Mouse (Mus musculus) frontal cortex, adult (tissue): ENCODE results near the gene Wipf1.

Source experiments
- ATAC-seq: cut with Nextera tagmentation; 2 replicates; pipeline ENCODE4 v1.9.2; 2017; ENCODE audit warnings: mild to moderate bottlenecking, moderate library complexity, mixed read lengths; ENCODE audit not compliant: low TSS enrichment

The Wipf1 gene

DNA sequence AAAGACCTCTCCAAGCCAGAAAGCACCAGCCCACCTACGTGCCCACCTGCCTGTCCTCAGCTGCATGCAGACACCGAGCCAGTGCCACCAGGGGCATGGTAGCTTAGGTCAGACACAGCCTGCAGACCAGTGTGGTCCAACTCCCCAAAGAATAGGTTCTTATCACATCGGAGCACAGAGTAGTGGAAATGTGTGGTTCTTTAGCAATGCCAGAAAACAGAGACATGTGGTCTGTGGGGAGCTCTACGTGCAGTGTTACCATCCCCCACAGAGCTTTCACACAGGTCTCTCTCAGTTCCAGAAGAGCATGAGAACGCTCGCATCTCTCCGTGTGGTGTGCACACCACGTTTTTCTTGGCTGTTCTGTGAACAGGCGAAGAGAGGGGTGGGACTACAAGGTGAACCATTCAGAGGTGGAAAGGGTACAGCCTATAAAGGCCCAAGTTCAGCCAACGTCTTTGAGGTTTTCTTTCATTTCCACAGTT lies 59.3 kb downstream of the Wipf1 start:
- ATAC-seq: no peak

DNA sequence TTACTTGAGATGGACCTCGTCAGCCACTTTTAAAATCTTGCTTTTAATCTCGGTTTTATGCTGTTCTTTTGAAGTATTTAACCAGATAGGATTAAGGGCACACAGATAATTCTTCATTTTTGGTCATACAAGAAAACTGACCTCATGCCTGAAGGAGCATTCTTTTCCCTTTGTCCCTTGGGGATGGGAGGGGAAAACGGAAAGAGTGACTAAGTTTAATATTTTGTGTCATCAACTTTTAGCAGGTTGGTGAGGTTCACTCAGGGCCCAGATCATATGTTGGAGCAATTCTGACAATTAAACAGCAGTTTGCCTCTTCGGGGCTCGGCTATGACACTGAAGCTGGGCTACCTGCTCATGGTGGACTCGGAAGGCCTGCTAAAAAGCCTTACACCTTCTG lies 60.0 kb downstream of the Wipf1 start:
- ATAC-seq: no peak

DNA sequence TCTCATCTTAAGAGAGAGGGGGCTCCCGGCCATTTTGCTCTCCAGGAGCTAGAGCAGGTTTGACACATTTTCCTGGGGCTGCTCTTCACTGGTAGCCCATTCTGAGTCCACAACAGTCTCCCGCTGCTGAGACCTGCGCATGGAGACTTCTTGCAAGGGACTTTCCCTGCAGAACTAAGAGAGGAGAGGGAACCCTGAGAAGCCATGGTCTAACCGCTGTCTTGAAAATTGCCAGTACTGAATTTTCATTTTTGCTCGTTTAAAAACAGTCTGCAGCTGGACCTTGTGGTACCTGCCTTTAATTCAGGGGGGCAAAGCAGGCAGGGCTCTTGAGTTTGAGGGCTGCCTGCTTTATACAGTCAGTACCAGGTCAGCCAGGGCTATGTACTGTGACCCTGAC lies 60.5 kb downstream of the Wipf1 start:
- no peak for ATAC-seq

DNA sequence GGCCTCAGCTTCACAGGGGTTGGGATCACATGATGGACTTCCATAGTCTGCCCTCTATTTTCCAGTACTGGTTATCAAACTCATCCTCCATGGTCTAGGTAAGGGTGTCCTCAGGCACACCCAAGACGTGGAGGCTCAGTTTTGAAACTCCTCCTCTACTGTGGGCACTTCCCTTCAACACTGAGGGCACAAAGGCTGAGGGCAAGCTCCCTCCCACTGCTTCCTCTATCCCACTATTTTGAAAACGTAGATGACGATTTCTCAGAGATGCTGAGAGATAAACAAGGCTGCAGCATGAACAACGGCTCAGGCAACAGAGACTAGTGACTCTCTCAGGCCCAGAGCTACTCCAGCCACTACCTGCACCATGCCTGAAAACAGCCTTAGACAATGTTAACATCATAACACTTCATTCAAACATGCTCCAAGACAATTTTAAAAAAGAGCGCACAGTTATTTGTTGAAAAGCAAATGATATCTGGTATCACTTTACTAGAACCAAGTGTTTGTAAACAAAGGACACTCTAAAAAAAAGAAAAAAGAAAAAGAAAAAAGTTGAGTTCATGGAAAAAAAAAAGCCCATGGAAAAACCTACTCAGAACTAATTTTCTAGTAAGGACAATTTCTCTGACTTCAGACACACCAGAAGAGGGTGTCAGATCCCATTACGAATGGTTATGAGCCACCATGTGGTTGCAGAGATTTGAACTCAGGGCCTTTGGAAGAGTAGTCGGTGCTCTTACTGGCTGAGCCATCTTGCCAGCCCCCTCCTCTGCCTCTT lies 62.3 kb downstream of the Wipf1 start:
- no peak for ATAC-seq

DNA sequence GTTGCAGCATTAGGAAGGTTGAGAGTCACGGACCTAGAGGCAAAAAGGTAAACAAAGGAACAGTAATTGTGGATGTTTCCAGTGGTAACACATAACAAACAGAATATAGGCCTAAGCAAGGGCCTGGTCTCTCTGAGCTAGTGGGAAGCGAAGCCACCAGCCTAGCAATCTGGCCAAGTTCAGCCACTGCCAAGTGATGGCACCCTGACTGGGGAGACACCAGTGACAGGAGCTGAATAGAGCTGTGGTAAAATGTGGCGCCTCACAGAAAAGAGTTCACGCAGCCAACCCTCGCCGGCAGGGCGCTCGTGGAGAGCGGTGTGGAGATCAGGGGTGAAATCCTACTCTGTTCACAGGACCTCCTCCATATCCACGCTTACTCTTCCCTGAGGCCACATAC lies 63.1 kb downstream of the Wipf1 start:
- ATAC-seq: no peak

DNA sequence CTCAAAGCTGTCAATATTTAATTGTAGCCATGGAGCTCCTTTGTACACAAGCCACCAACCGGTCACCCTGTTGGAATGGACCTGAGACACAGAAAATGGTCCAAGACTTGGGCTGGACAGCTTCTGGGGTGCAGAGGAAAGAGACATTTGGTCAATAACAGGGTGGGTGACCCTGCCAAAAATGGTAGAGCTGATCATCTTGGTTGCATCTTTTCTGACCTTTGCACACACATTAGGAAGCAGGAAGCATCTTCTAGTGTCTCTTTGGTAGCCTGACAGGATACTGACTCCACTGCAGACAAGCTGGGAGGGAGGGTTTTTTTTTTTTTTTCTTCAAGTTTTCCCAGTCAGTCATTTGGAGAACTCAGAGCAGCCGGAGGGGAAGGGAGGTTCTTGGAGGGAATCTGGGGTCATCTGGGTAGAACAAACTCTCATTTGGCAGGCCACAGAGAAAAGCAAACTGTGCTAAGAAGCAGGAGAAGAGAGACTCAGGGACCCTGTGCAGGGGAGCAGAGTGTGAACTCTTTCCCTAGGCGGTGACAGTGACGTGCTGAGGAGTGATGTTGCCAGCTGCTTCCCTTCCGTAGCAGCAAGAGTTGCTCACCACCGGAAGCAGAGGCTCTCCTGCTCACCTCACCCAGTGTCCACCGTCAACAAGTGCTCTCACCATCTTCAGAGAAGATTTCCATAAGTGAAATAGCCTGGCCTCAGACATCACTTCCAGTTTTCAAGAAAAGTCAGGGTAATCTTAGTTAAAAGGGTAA lies 65.9 kb downstream of the Wipf1 start:
- no peak for ATAC-seq

DNA sequence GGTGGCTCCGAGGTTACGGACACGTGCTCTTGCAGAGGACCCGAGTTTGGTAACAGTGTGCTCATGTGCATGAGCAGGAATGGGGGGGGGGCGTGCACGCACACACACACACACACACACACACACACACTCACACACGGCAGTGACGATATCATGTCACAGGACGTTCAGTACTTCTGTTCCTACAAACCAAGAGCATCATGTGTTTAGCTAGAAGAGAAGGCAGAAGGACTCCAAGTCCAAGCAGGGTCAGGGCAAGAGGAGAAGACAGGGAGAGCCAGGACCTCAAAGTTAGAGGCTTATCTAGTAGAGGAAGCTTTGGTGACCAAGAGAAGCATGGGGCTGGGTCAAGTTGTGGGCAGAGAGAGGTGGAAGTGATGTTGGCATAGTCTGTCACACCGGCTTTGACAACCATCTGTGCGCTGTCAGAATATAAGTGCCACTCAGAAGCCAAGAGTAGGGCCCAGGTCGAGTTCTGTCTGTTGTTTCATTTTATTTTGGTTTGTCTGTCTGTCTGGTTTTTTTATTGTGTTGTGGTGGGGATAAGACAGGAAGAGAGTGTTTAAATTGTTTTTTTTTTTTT lies 66.7 kb downstream of the Wipf1 start:
- no peak for ATAC-seq

DNA sequence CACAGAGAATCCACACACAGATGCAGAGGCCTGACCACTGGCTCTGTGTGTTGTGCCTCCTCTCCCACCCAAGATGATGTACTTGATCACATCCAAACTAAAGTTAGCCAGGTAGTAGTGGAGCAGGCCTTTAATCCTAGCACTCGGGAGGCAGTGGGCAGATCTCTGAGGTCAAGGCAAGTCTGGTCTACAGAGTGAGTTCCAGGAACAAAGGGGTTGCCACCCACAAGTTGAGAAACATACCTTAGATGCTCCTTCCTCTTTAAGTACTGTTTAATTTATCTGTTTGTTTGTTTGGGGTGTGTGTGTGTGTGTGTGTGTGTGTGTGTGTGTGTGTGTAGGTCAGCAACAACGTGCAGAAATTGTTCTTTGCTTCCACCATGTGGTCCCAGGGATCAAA lies 67.3 kb downstream of the Wipf1 start:
- ATAC-seq: no peak

DNA sequence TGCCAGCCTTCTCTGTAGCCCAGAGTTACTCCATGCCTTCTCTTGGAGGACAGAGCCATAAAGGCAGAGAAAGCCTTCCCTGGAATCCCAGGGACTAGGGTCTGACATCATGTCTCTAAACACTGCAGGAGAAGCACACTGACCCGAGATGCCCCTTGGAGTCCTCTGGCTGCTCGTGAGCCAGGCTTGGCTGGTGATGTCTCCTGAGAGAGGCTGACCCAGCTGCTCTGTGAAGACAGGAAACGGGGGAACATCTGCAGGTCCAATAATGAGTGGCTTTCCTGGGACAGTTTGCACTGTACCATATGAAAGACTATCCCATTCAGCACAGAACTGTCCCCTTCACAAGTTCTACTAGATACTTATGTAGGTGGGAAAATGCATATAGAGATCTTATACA lies 69.4 kb downstream of the Wipf1 start:
- no peak for ATAC-seq

DNA sequence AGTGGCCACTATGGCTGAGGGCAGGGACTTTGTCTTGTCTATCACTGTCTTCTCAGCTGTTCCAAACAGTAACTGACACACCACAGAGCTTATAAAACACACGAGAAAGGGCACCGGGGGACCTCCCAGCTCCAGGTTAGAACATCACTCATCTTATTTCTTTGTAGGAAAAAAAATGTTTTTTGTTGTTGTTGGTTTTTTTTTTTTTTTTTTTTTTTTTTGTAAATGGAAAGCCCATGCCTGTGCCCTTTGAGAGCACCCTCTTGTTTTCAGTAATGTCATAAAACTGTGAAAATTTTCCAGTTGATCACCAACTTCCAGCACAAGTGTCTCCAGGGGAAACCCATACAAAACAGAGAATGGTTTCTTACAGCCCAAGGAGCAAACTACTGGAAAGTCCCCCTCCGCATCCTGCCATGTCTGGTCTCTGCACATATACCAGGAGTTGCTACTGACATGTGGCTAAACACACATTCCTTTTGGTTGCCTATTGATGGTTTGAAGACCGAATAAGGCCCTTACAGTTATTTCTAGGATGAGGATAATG lies 69.9 kb downstream of the Wipf1 start:
- ATAC-seq: no peak

DNA sequence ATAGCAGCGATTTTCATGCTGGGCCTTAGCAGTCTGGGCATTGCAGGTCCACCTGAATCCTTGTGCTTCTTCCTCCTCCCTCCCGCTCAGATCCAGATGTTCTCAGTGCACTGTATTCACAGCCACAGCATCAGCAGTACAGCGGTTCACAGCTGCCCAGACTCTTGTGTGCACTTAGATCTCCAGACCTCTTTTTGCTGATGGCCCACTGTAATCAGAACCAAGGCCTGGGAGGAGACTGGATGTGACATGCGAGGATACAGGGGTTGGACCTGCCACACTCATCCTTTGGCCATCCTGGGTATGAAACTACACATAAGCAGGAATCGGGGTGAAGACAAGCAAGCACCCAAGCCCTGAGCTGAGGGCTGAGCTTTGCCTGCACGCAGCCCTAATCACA lies 72.6 kb downstream of the Wipf1 start:
- no peak for ATAC-seq

DNA sequence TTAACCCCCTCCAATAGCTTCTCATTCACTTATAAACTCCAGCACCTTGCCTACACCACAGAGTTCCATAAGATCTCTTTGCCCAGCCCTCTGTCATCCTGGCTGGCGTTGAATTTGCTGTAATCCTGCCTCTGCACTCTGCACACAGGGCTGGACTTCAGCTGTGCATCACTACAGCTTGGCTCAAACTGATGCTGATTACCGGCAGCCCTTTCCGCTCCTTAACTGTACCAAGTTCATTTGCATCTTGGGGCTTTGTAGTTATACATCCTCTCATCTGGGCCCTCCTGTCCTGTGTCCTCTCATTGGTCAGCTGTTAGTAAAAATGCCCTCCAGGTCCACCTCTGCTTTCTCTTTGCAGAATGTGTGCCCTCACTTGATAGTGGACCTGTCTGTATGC lies 73.4 kb downstream of the Wipf1 start:
- ATAC-seq: no peak

DNA sequence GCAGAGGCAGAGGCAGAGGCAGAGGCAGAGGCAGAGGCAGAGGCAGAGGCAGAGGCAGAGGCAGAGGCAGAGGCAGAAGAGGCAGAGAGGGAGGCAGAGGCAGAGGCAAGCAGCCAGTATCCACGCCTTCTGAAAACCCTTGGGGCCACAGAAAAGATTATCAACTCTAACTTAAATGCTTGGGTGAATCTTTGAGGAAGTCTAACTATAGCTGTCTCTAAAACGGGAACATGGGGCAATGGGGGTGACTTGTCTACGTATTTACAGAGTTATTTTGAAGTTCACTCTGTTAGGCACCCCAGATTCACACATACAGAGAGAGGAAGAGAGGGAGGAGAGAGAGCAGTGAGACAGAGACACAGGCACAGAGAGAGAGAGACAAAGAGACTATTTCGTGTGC lies 74.0 kb downstream of the Wipf1 start:
- ATAC-seq: no peak

DNA sequence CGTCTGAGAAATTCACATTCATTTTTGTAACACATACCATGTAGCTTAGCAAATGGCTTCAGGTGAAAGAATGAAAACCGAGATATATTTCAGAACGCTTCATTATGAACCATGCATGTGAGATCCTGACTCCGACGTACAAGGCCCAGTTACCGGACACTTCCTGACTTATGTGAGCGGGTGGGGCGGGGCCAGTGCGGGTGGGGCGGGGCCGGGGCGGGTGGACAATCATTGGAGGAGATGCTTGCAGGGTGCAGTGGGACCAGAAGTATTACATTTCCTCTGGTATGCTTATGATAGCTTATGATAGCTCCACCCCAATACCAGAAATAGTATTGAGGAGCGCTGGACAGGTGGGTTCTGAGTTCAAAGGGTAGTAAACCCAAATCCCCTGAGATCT lies 74.9 kb downstream of the Wipf1 start:
- no peak for ATAC-seq

DNA sequence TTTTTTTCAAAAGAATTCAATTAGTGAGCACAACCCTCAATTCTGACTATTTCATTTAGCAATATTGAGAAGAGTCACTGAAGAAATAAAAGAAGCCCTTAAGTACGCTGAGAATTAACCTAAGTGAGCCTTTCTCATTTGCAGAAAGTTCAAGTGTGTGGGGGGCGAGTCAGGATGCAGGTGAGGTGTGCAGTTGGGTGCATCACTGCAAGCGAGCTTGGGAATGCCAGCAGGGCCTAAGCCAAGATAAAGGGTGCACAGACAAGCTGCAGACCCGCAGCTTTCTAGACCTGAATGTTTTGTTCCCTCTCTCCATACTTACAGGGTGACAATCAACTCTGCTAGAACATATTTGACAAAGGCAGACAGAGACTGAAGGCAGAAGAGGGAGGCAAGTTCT lies 75.3 kb downstream of the Wipf1 start:
- no peak for ATAC-seq

DNA sequence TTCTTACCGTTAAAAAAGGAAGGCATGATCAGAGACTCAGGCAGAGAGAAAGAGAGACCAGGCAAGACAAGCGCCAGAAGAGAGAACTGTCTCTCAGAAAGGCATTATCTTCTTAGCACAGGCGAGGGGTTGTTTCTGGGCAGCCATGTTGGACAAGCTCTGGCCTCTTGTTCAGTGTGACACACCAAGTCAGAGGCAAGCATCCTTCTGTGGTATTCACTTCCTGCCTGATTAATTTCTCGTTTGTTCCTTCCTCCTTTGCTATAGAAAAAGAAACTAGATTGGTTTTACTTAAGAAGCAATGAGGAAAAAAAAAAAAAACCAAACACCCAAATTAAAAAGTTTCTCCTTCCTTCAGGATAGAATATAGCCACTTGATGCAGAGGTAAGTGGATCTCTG lies 75.8 kb downstream of the Wipf1 start:
- no peak for ATAC-seq

DNA sequence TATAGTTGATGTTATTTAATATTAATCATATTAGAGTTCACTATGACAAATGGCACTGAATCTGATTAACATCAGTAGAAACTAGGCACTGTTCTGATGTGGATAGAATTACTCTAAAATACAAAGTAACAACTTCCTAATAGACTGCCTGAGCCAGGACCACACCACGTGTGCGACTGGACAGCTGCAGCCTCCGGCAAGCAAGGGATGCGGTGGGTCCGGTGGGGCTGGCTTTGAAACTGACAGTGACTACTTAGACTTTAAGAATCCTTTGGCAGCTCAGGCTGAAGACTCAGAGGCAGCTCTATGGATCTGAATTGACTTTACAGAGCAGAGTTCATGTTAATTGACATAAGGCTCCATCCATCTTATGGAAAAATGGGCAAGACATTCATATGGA lies 76.4 kb downstream of the Wipf1 start:
- no peak for ATAC-seq

DNA sequence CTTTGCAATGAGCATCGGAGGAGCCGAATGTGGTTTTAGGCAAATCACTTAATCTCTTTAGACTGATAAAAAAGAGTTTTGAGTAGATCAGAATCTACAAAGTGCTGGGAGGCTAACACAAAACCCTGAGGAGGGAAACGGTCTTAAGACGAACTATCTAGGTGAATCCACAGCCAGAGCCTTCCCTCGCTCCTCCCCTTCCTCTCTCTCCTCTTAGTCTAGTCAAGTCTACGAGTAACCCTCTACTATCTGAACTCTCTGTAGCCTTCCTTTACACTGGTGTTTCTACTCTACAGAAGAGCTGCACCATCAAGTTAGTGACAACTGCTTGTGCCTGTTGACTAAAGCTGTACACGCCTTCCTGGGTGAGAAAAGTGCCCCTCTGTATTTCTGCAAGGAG lies 77.0 kb downstream of the Wipf1 start:
- no peak for ATAC-seq

DNA sequence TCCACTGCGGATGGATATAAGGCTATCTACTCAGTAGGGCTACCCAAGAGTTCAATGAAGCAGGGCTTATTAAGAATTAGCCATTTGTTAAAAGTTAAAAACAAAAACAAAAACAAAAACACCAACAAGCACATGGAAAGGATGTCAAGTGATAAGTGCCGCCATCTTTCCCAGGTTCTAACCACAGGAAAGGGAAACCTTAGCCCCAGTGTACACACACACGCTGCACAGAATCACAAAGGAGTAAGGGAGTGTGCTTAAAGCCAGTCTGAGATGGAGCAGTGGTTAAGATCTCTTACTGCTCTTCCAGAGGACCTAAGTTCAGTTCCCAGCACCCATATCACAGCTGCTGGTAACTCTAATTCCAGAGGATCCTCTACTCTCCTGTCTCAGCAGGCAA lies 78.0 kb downstream of the Wipf1 start:
- no peak for ATAC-seq

DNA sequence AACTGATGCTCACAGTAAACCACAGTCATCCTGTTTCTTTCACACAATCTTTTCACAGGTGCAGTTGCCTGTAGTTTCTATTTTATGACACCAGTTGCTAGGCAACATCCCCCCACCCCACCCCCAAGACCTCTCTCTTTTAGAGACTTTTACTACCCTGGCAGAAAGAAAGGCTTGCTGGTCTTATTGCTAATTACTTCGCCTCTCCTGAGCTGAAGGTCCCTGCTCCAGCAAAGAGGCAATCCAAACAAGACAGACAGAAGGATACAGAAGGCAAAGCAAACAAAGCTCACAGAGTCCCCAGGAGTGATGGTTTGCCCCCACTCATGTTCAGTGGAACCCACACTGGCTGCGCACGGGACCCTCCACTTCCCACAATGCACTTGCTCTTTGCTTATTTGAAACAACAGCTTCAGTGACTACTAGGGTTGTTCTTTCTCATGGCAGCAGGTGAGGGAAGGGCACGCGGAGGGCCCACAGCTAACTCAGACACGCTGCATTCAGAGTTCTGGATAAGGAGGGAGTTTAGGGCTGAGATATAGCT lies 79.3 kb downstream of the Wipf1 start:
- no peak for ATAC-seq

DNA sequence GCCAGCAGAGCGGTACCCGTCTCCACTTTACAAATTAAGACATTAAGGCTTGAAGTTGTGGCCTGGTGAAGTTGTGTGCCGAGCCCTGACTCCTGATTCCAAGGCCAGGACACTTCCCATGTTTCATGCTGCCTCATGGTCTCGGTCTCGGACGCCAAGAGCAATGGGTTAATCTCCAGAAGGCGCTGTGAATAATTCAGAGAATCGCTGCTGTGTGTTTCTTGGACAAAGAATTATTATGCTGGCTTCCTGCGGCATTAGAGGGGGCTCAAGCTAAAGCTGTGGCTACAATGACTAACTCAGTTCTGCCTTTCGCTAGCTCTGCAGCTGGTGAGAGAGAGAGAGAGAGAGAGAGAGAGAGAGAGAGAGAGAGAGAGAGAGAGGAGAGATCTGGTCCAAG lies 85.5 kb downstream of the Wipf1 start:
- peak; percentile 65; the same call in 1 of the 2 replicates for ATAC-seq

DNA sequence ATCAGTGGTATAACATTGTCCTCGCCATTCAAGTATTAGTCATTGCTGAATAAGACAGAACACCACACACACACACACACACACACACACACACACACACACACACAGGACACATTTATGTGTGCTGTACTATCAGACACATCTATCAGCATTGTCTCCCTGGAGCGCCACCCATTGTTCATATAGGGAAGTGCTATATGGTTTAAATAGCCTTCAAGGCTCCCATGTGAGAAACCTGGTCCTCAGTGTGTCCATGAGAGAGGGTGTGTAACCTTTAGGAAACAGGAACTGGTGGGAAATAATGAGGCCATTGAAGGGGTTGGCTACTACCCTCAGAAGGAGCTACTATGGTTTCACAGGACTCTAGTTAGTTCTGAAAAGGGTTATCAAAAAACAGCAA lies 87.5 kb downstream of the Wipf1 start:
- no peak for ATAC-seq
